Mouse (Mus musculus): Measurements from ENCODE around the gene Hist1h2bf.
"Not testable (repeated sequence)": the region's sequence is repeated elsewhere in the genome, so short reads cannot be mapped to it uniquely, and the experiment has no call there.

GRCm38 (mm10) chr13:23575864-23576313 is 1.9 kb upstream of the Hist1h2bf start:
- not testable (repeated sequence) for TF ChIP-seq MAX (IDR thresholded peaks at IDR 0.05); CTCF (IDR thresholded peaks at IDR 0.05; ENCODE audit: control insufficient read depth, insufficient read depth, insufficient read length); USF1 (IDR thresholded peaks at IDR 0.05; ENCODE audit: low read depth); MYOG (IDR thresholded peaks at IDR 0.05; ENCODE audit: control insufficient read depth, extremely low read depth, insufficient read length); CEBPB (IDR thresholded peaks at IDR 0.05; ENCODE audit: low read depth); MYOD1 (IDR thresholded peaks at IDR 0.05; ENCODE audit: control insufficient read depth, insufficient read length, low read depth); FOSL1 (IDR thresholded peaks at IDR 0.05; ENCODE audit: insufficient read depth, low read length, poor library complexity, severe bottlenecking)
